In genomic region chr3:86196471-86196870, GRCm38 (mm10) we compare ENCODE assay signal across 21 mouse cellular contexts. TPM values are rescaled to one million over a fixed set of nuclear protein-coding genes. Genes with fewer than 3 reads are reported as not detected.
DNase-seq lines count a peak whose midpoint lies in the region; ATAC-seq lines count a peak whose summit lies in the region.
"Had no signal": no experiment of that assay in that cellular context is flagged by ENCODE, and none has a peak within 500 bp of the region (broad histone marks: within the 10 kb centered on the region; RNA-seq: fewer than 3 reads in every experiment).

No protein-coding gene starts in this region.

- no peak for DNase-seq in heart, adult 11 months
- DNase-seq in induced T-regulatory cell, adult 2 months (ENCODE audit: low read depth) = peak; percentile 43
- DNase-seq in splenic B cell, adult 2 months (ENCODE audit: low read depth, low spot score) = peak; percentile 21
- DNase-seq in ovary, adult 18-20 months (ENCODE audit: low spot score) = no peak
- DNase-seq in heart, adult 8-10 months (ENCODE audit: low spot score) = no peak
- no peak for DNase-seq in heart, adult 18-20 months
- DNase-seq: adrenal gland, adult 8-10 months; cerebellum, adult 8-10 months; forebrain, postnatal 0 days; gastrocnemius, postnatal 36 days; heart, postnatal 36 days; kidney, adult 2 months; kidney, postnatal 14 days; lung, adult 2 months; midbrain, embryonic 14.5 days had no signal

- peak overlapping the region; percentile 45; the same call in 1 of the 2 replicates for H3K4me2 ChIP-seq in heart, embryonic 12.5 days
- H3K4me2 ChIP-seq: limb, embryonic 12.5 days; liver, embryonic 12.5 days had no signal

- H3K27me3 ChIP-seq in heart, embryonic 12.5 days (replicated peaks) = no peaks in the 10 kb centered on the region
- no peaks in the 10 kb centered on the region for H3K27me3 ChIP-seq in splenic B cell, adult 2 months (ENCODE audit: control insufficient read depth, insufficient read depth, low read length, poor library complexity, severe bottlenecking)
- H3K27me3 ChIP-seq: limb, embryonic 12.5 days; liver, embryonic 12.5 days had no signal

- no peaks in the 10 kb centered on the region for H3K9me3 ChIP-seq in heart, embryonic 12.5 days (replicated peaks)
- H3K9me3 ChIP-seq: limb, embryonic 12.5 days; liver, embryonic 12.5 days had no signal

- no peak overlapping the region for H3K27ac ChIP-seq in heart, embryonic 12.5 days (ENCODE audit: poor library complexity, severe bottlenecking)
- H3K27ac ChIP-seq: limb, embryonic 12.5 days; liver, embryonic 12.5 days; macrophage had no signal

- H3K9ac ChIP-seq in heart, embryonic 12.5 days = no peak overlapping the region
- H3K9ac ChIP-seq: forebrain, postnatal 0 days; limb, embryonic 12.5 days; liver, embryonic 12.5 days had no signal

- no peak for ATAC-seq in heart, embryonic 12.5 days (ENCODE audit: insufficient number of reproducible peaks, low FRiP score)
- ATAC-seq in CD4-positive, CD25-positive, alpha-beta regulatory T cell, adult 4 months = peak; percentile 83
- ATAC-seq: forebrain, postnatal 0 days; hindbrain, embryonic 16.5 days; liver, embryonic 12.5 days had no signal

- H3K36me3 ChIP-seq in heart, embryonic 12.5 days = no peaks in the 10 kb centered on the region
- H3K36me3 ChIP-seq in splenic B cell, adult 2 months (ENCODE audit: control insufficient read depth, insufficient read depth, low read length, poor library complexity, severe bottlenecking) = no peaks in the 10 kb centered on the region
- H3K36me3 ChIP-seq: limb, embryonic 12.5 days; liver, embryonic 12.5 days had no signal

- no peak overlapping the region for H3K4me3 ChIP-seq in heart, embryonic 12.5 days
- H3K4me3 ChIP-seq: limb, embryonic 12.5 days; liver, embryonic 12.5 days had no signal

- no peaks in the 10 kb centered on the region for H3K4me1 ChIP-seq in heart, embryonic 12.5 days (replicated peaks)
- H3K4me1 ChIP-seq: limb, embryonic 12.5 days; liver, embryonic 12.5 days had no signal

- WGBS in heart, embryonic 12.5 days = 49% methylated on average over 3 of the region's 3 CpGs

RNA-seq across cellular contexts. Expression of gene Lrba, which starts 28.0 kb away (rescaled TPM):
- polyA plus RNA-seq in heart, embryonic 12.5 days (2016; fragmentation: Nextera tagmentation; extraction: Ambion mirVana) = 2.4 and 2.9 TPM in 2 replicates
- 10 to 100 TPM; 13.4 to 14.0 TPM for polyA plus RNA-seq in CD4-positive, CD25-positive, alpha-beta regulatory T cell, adult 4 months (2017; shearing (Covaris generic))
- 10 to 100 TPM; 24.2 to 31.0 (median 28.2) TPM for total RNA-seq in heart, adult 8-10 months (2022)
- total RNA-seq in heart, adult 18-20 months (2021) = 10 to 100 TPM; 25.0 to 26.2 TPM

RNA-seq across cellular contexts. Expression of gene Rps3a1, which starts 54.0 kb away (rescaled TPM):
- polyA plus RNA-seq in heart, embryonic 12.5 days (2016; fragmentation: Nextera tagmentation; extraction: Ambion mirVana) = 808 and 835 TPM in 2 replicates
- 1,000 to 10,000 TPM; 1,268 to 2,675 TPM for polyA plus RNA-seq in CD4-positive, CD25-positive, alpha-beta regulatory T cell, adult 4 months (2017; shearing (Covaris generic))
- total RNA-seq in heart, adult 8-10 months (2022) = 100 to 1,000 TPM; 449 to 536 (median 497) TPM
- 100 to 1,000 TPM; 535 to 579 TPM for total RNA-seq in heart, adult 18-20 months (2021)

Comparison
In these comparisons a context has a peak if more than half of its experiments do, and no peak if none do; other contexts are left out.
1. DNase-seq: peak in induced T-regulatory cell, adult 2 months (single experiment) and splenic B cell, adult 2 months (single experiment); none in heart, adult 11 months (single experiment), ovary, adult 18-20 months (single experiment), heart, adult 8-10 months (single experiment) and heart, adult 18-20 months (0 of 2).